Comparison of ENCODE assay signal across 9 mouse cellular contexts in genomic region chr11:108028398-108028797, GRCm38 (mm10).
DNase-seq lines count a peak whose midpoint lies in the region; ATAC-seq and TF ChIP-seq lines count a peak whose summit lies in the region.
"Had no signal": no experiment of that assay in that cellular context is flagged by ENCODE, and none has a peak within 500 bp of the region (broad histone marks: within the 10 kb centered on the region; RNA-seq: fewer than 3 reads in every experiment).

No protein-coding gene starts in this region.

- no peaks in the 10 kb centered on the region for H3K27me3 ChIP-seq in forebrain, postnatal 0 days (ENCODE audit: insufficient read depth, low read length)
- H3K27me3 ChIP-seq in neural tube, embryonic 15.5 days (replicated peaks): no peaks in the 10 kb centered on the region

- WGBS in forebrain, postnatal 0 days: 57% methylated on average over 12 of the region's 12 CpGs
- WGBS in neural tube, embryonic 15.5 days: 71% methylated on average over 12 of the region's 12 CpGs

- no peaks in the 10 kb centered on the region for H3K4me1 ChIP-seq in ES-E14 (ENCODE audit: control insufficient read depth in 2 of 2, insufficient read depth in 2 of 2, low read length in 2 of 2, poor library complexity in 1 of 2)
- no peaks in the 10 kb centered on the region for H3K4me1 ChIP-seq in forebrain, postnatal 0 days (ENCODE audit: insufficient read depth)
- 0 out of 2 replicates have a peak, but pooled peaks cover 5% of the 10 kb centered on the region for H3K4me1 ChIP-seq in neural tube, embryonic 15.5 days

- no peak for DNase-seq in frontal cortex, postnatal 14 days (ENCODE audit: low spot score in 2 of 2)
- DNase-seq in ES-E14 (ENCODE audit: low read depth, low spot score): peak; percentile 48
- peak; percentile 60 to 66 for DNase-seq in heart, adult 18-20 months
- DNase-seq in kidney, postnatal 4 days: peak; percentile 27 to 47
- DNase-seq in thymus, postnatal 25 days: no peak
- no peak for DNase-seq in forebrain, postnatal 0 days

- no peak overlapping the region for H3K27ac ChIP-seq in ES-E14 (ENCODE audit: insufficient read depth, low read depth, low read length, poor library complexity, severe bottlenecking)
- no peak overlapping the region for H3K27ac ChIP-seq in forebrain, postnatal 0 days (ENCODE audit: low read depth, low read length)
- no peak overlapping the region for H3K27ac ChIP-seq in neural tube, embryonic 15.5 days (replicated peaks)
- H3K27ac ChIP-seq: midbrain, embryonic 13.5 days had no signal

- H3K4me3 ChIP-seq in ES-E14 (ENCODE audit: insufficient read depth in 1 of 2, low read depth in 1 of 2, low read length in 2 of 2, poor library complexity in 1 of 2, severe bottlenecking in 1 of 2): peak overlapping the region in 1 of 2 experiments; percentile 23; a peak in 1 of 4 replicates
- no peak overlapping the region for H3K4me3 ChIP-seq in forebrain, postnatal 0 days (ENCODE audit: low read depth, low read length)
- no peak overlapping the region for H3K4me3 ChIP-seq in neural tube, embryonic 15.5 days (replicated peaks)
- H3K4me3 ChIP-seq: midbrain, embryonic 13.5 days had no signal

- ATAC-seq in frontal cortex, adult (ENCODE audit: low TSS enrichment): peak; percentile 45; the same call in 1 of the 2 replicates
- no peak for ATAC-seq in forebrain, postnatal 0 days
- ATAC-seq in neural tube, embryonic 15.5 days (ENCODE audit: low FRiP score): no peak
- ATAC-seq: midbrain, embryonic 13.5 days had no signal

- H3K36me3 ChIP-seq in ES-E14 (ENCODE audit: control insufficient read depth, insufficient read depth, low read length, poor library complexity, severe bottlenecking): no peaks in the 10 kb centered on the region
- H3K36me3 ChIP-seq in forebrain, postnatal 0 days (ENCODE audit: insufficient read depth): no peaks in the 10 kb centered on the region
- H3K36me3 ChIP-seq in neural tube, embryonic 15.5 days: no peaks in the 10 kb centered on the region
- H3K36me3 ChIP-seq: midbrain, embryonic 13.5 days had no signal

- H3K9ac ChIP-seq in ES-E14 (ENCODE audit: insufficient read depth, low read depth, low read length, poor library complexity, severe bottlenecking): no peak overlapping the region; the same call in 1 of the 2 replicates
- no peak overlapping the region for H3K9ac ChIP-seq in forebrain, postnatal 0 days
- H3K9ac ChIP-seq in neural tube, embryonic 15.5 days (replicated peaks): no peak overlapping the region
- H3K9ac ChIP-seq: midbrain, embryonic 13.5 days had no signal

- TF ChIP-seq CTCF in forebrain, postnatal 0 days (IDR thresholded peaks at IDR 0.05; ENCODE audit: low read depth): no peak

- no peaks in the 10 kb centered on the region for H3K9me3 ChIP-seq in ES-E14 (ENCODE audit: control insufficient read depth, insufficient read depth, low read depth, low read length)
- H3K9me3 ChIP-seq in forebrain, postnatal 0 days (ENCODE audit: low read length): no peaks in the 10 kb centered on the region
- H3K9me3 ChIP-seq in neural tube, embryonic 15.5 days (replicated peaks): no peaks in the 10 kb centered on the region
- H3K9me3 ChIP-seq: midbrain, embryonic 13.5 days had no signal

- H3K4me2 ChIP-seq in forebrain, postnatal 0 days (ENCODE audit: low read depth): no peak overlapping the region
- no peak overlapping the region for H3K4me2 ChIP-seq in neural tube, embryonic 15.5 days
- H3K4me2 ChIP-seq: midbrain, embryonic 13.5 days had no signal

- in situ Hi-C loops in ES-E14 (cut with MboI; ENCODE audit: low sequenced_read_pairs in 2 of 2, unreplicated experiment in 2 of 2): loop anchor here in 1 of 2 experiments (25.0 kb wide), 1 partner anchor 359 kb away; no protein-coding TSS in a partner anchor

TF ChIP-seq in ES-E14, 5 proteins besides CTCF, POLR2A, EP300 and RAD21:
- TF ChIP-seq ZNF384 (IDR thresholded peaks at IDR 0.05; ENCODE audit: low read depth, low read length) (no peak), HCFC1 (IDR thresholded peaks at IDR 0.05; ENCODE audit: borderline replicate concordance, insufficient read depth, low read length) (no peak), MAFK (IDR thresholded peaks at IDR 0.05; ENCODE audit: insufficient read depth, low read depth, low read length) (no peak), ZC3H11A (IDR thresholded peaks at IDR 0.05; ENCODE audit: borderline replicate concordance, low read depth, low read length) (no peak), CHD2 (IDR thresholded peaks at IDR 0.05; ENCODE audit: low read depth, low read length) (no peak)

Comparison
In these comparisons a context has a peak if more than half of its experiments do, and no peak if none do; other contexts are left out.
1. DNase-seq: peak in ES-E14 (single experiment), heart, adult 18-20 months (2 of 2) and kidney, postnatal 4 days (2 of 2); none in frontal cortex, postnatal 14 days (0 of 2), thymus, postnatal 25 days (single experiment) and forebrain, postnatal 0 days (single experiment).